8 mouse cellular contexts compared by ENCODE assay signal in the genomic region with DNA sequence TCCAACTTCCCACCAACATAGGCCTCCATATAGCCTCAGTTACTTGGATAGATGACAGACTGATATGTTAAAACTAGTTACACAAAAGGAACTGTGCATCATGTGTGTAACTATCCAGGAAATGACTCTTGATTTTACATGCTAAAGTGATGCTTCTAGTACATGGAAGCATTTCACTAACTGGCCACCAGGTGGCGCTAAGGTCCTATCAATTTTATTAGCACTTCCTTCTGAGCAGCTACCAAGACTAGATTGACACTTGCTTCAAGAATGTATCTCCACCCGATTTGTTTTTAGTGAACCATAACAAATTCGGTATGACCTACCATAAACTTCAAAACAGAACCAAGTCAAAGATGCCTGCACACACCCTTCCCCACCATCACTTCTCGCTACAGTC. TPM values are rescaled to one million over a fixed set of nuclear protein-coding genes. Genes with fewer than 3 reads are reported as not detected.
DNase-seq lines count a peak whose midpoint lies in the region; ATAC-seq lines count a peak whose summit lies in the region.

No protein-coding gene starts in this region.

- ATAC-seq in hindbrain, embryonic 13.5 days (ENCODE audit: low FRiP score), result no peak
- ATAC-seq in forebrain, embryonic 12.5 days (ENCODE audit: low FRiP score), result peak; percentile 57
- ATAC-seq in hematopoietic stem cell, adult 5-6 weeks (replicated peaks in 1 of 2; ENCODE audit: insufficient read depth in 1 of 2, low FRiP score in 2 of 2, low TSS enrichment in 1 of 2, low read depth in 1 of 2, poor library complexity in 2 of 2, severe bottlenecking in 2 of 2), result peak; percentile 65 to 76
- ATAC-seq in midbrain, embryonic 11.5 days (ENCODE audit: low FRiP score), result peak; percentile 47

- H3K9me3 ChIP-seq in hindbrain, embryonic 10.5 days, result no peaks in the 10 kb centered on the region
- no peaks in the 10 kb centered on the region for H3K9me3 ChIP-seq in hindbrain, embryonic 13.5 days
- H3K9me3 ChIP-seq in forebrain, embryonic 12.5 days, result no peaks in the 10 kb centered on the region
- H3K9me3 ChIP-seq in midbrain, embryonic 11.5 days (ENCODE audit: control insufficient read depth, low read length), result no peaks in the 10 kb centered on the region

- peak; percentile 77 for DNase-seq in hindbrain, embryonic 10.5 days (ENCODE audit: low spot score)
- DNase-seq in c-Kit-positive CD71-positive TER-119-negative erythroid progenitor cells, embryonic 14.5 days (ENCODE audit: low read depth), result peak; percentile 61
- DNase-seq in layer of hippocampus, postnatal 25 days (ENCODE audit: extremely low spot score in 1 of 2, low spot score in 1 of 2), result peak; percentile 56 to 89
- DNase-seq in midbrain, embryonic 11.5 days (ENCODE audit: low spot score, missing footprints), result peak; percentile 97
- DNase-seq in spleen, adult 12 weeks (ENCODE audit: low spot score), result peak; percentile 41

- H3K4me1 ChIP-seq in hindbrain, embryonic 10.5 days (replicated peaks), result peaks cover 14% of the 10 kb centered on the region; the same call in 1 of the 2 replicates
- H3K4me1 ChIP-seq in hindbrain, embryonic 13.5 days (replicated peaks), result no peaks in the 10 kb centered on the region; the same call in 1 of the 2 replicates
- H3K4me1 ChIP-seq in forebrain, embryonic 12.5 days, result no peaks in the 10 kb centered on the region; the same call in 1 of the 2 replicates
- no peaks in the 10 kb centered on the region for H3K4me1 ChIP-seq in midbrain, embryonic 11.5 days (ENCODE audit: control insufficient read depth, insufficient read depth, low read length)

- 13% methylated on average over 4 of the region's 4 CpGs for WGBS in hindbrain, embryonic 10.5 days
- WGBS in hindbrain, embryonic 13.5 days, result 14% methylated on average over 4 of the region's 4 CpGs
- 18% methylated on average over 4 of the region's 4 CpGs for WGBS in forebrain, embryonic 12.5 days
- WGBS in midbrain, embryonic 11.5 days, result 20% methylated on average over 4 of the region's 4 CpGs

- H3K4me2 ChIP-seq in hindbrain, embryonic 13.5 days, result no peak overlapping the region
- no peak overlapping the region for H3K4me2 ChIP-seq in forebrain, embryonic 12.5 days
- H3K4me2 ChIP-seq in midbrain, embryonic 11.5 days, result no peak overlapping the region

- H3K27ac ChIP-seq in hindbrain, embryonic 10.5 days, result no peak overlapping the region
- no peak overlapping the region for H3K27ac ChIP-seq in hindbrain, embryonic 13.5 days
- no peak overlapping the region for H3K27ac ChIP-seq in forebrain, embryonic 12.5 days
- H3K27ac ChIP-seq in midbrain, embryonic 11.5 days (ENCODE audit: low read depth, low read length), result no peak overlapping the region

- no peaks in the 10 kb centered on the region for H3K36me3 ChIP-seq in hindbrain, embryonic 10.5 days
- H3K36me3 ChIP-seq in hindbrain, embryonic 13.5 days, result no peaks in the 10 kb centered on the region
- no peaks in the 10 kb centered on the region for H3K36me3 ChIP-seq in forebrain, embryonic 12.5 days (replicated peaks)
- H3K36me3 ChIP-seq in midbrain, embryonic 11.5 days (ENCODE audit: control insufficient read depth, insufficient read depth, low read length), result no peaks in the 10 kb centered on the region

- no peak overlapping the region for H3K9ac ChIP-seq in hindbrain, embryonic 13.5 days
- H3K9ac ChIP-seq in forebrain, embryonic 12.5 days, result no peak overlapping the region
- no peak overlapping the region for H3K9ac ChIP-seq in midbrain, embryonic 11.5 days (ENCODE audit: low read length)

- H3K4me3 ChIP-seq in hindbrain, embryonic 10.5 days, result no peak overlapping the region
- no peak overlapping the region for H3K4me3 ChIP-seq in hindbrain, embryonic 13.5 days
- no peak overlapping the region for H3K4me3 ChIP-seq in forebrain, embryonic 12.5 days (replicated peaks)
- no peak overlapping the region for H3K4me3 ChIP-seq in midbrain, embryonic 11.5 days (ENCODE audit: low read depth, low read length)

- H3K27me3 ChIP-seq in hindbrain, embryonic 10.5 days (ENCODE audit: insufficient read depth, poor library complexity, severe bottlenecking), result no peaks in the 10 kb centered on the region
- H3K27me3 ChIP-seq in hindbrain, embryonic 13.5 days, result no peaks in the 10 kb centered on the region
- H3K27me3 ChIP-seq in forebrain, embryonic 12.5 days, result no peaks in the 10 kb centered on the region
- no peaks in the 10 kb centered on the region for H3K27me3 ChIP-seq in midbrain, embryonic 11.5 days (ENCODE audit: control insufficient read depth, insufficient read depth, low read length)

RNA-seq across cellular contexts. Expression of a gene that starts 10.0 kb away (rescaled TPM):
- 76.3 and 113 TPM in 2 replicates for polyA plus RNA-seq in hindbrain, embryonic 10.5 days (2016; fragmentation: Nextera tagmentation; extraction: Ambion mirVana)
- polyA plus RNA-seq in hindbrain, embryonic 13.5 days (2015; fragmentation: Nextera tagmentation; extraction: Ambion mirVana), result 86.3 and 101 TPM in 2 replicates
- polyA plus RNA-seq in forebrain, embryonic 12.5 days (2016; fragmentation: Nextera tagmentation; extraction: Ambion mirVana), result 67.6 and 74.3 TPM in 2 replicates
- total RNA-seq in hematopoietic stem cell, adult 5-6 weeks (2017), result 34.3 and 68.7 TPM in 2 replicates
- 10 to 100 TPM; 33.0 to 39.9 TPM for total RNA-seq in layer of hippocampus, postnatal 25 days (2021)
- polyA plus RNA-seq in midbrain, embryonic 11.5 days (2014; fragmentation: Nextera tagmentation; extraction: Ambion mirVana), result 90.4 and 95.8 TPM in 2 replicates

Comparison
In these comparisons a context has a peak if more than half of its experiments do, and no peak if none do; other contexts are left out.
1. DNase-seq: peak in every context shown above with its lines; median percentile 97 in midbrain, embryonic 11.5 days; 77 in hindbrain, embryonic 10.5 days; 72 in layer of hippocampus, postnatal 25 days; 61 in c-Kit-positive CD71-positive TER-119-negative erythroid progenitor cells, embryonic 14.5 days; 41 in spleen, adult 12 weeks.